Mouse (Mus musculus) left cerebral cortex, postnatal 25 days (tissue): ENCODE measurements at regions not wholly inside any gene's neighbourhood (a gene's known extent, or its start where the extent isn't known, plus 50 kb on each side); places are given as distances from the start of the nearest gene placed in this dataset.
"Not testable (repeated sequence)": the region's sequence is repeated elsewhere in the genome, so short reads cannot be mapped to it uniquely, and the experiment has no call there.

ENCODE experiments used
- DNase-seq, 2 experiments: peaks; one replicate each; pipeline ENCODE4 v3.0.0; 2022; ENCODE audit warnings: low spot score in 2 of 2, mixed read lengths in 1 of 2
- intact Hi-C: fragments of 180-260 bp; cut with DNase I; formaldehyde crosslinking; loops from one replicate; pipeline ENCODE4 v1.15.1; 2025

GRCm38 (mm10) chr1:47339718-47340439 lies 447.2 kb upstream of the Slc39a10 start:
- intact Hi-C loops, result no loop called here
- DNase-seq, result peak in 1 of 2 experiments; percentile 1

GRCm38 (mm10) chr1:47310572-47311075 lies 418.0 kb upstream of the Slc39a10 start:
- intact Hi-C loops, result no loop called here

GRCm38 (mm10) chr1:47306961-47307360 lies 414.3 kb upstream of the Slc39a10 start:
- intact Hi-C loops, result no loop called here
- DNase-seq, result no peak

More at GRCm38 (mm10) chr1:47310572-47311075, 418.0 kb upstream of the Slc39a10 start:
- no peak for DNase-seq

DNA sequence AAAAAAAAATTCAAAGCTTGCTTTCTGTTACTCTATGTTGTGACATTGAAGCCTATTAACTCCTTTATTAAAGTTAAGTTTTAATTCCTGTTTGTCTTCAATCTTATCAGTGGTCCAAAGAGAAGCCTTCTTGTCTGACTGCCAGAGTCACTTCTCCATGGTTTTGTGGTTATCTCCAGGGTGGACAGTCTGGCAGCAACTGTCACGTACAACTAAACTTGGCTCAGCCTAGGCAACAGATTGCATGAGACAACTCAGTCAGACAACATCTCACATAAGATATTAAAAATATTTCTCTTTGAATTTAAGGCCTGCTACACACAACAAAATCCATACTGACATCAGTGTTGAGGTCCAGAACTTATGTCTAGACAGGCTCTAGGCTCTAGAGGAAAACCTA lies 406.7 kb upstream of the Slc39a10 start:
- intact Hi-C loops, result no loop called here
- DNase-seq, result no peak

- DNase-seq, result peak in 1 of 2 experiments; percentile 35
- intact Hi-C loops, result loop anchor here (10.0 kb wide), 1 partner anchor 199 kb away; no protein-coding TSS in a partner anchor
These were observed 393.0 kb upstream of the Slc39a10 start for GRCm38 (mm10) chr1:47285639-47286038.

DNA sequence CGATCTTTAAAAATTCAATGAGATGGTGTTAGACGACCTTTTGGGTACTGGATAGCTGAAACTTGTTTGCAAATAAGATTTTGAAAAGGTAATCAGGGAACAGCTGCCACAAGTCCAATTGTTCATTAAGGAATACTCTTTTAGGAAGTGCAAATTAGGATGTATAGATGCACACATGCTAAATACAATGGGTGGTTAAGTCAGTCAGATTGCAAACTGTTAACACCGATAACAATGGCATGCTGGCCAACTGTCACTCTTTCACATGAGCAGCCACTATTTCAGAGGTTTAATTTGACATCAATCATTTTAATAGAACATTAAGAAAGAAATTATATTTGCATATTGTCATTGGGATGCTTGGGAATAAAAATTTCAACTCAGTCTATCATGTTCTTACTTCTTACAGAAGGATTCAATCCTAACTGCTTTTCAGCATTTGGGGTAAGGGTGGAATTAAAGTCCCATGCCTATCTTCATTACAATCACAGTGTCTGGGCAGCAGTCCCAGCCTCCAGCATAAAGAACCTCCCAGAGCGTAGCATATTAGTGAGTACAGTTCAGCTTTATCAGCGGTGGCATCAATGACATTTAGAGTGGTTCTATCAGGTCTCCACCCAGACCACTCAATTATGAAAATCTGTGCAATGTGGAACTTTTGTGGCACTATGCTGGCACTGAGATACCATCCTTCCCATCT lies 385.8 kb upstream of the Slc39a10 start:
- DNase-seq, result no peak
- intact Hi-C loops, result no loop called here

DNA sequence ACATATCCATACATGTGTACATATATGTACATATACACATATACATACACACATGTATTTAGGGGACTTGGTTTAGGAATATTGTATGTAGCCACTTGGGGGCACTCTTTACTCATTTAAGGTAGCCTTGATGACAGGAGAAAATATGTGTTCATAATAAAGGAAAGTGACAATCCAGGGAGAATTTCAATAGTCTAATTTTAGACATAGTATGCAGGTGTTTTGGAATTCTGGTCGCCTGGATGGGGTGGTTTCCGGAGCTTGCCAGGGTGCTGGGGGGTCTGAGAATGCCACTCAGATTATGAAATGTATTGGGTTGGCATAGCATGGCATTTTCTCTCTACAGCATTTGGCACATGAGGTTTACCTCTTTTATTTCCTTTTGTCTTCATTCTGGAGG lies 385.2 kb upstream of the Slc39a10 start:
- DNase-seq, result peak; percentile 54 to 79
- intact Hi-C loops, result no loop called here

DNA sequence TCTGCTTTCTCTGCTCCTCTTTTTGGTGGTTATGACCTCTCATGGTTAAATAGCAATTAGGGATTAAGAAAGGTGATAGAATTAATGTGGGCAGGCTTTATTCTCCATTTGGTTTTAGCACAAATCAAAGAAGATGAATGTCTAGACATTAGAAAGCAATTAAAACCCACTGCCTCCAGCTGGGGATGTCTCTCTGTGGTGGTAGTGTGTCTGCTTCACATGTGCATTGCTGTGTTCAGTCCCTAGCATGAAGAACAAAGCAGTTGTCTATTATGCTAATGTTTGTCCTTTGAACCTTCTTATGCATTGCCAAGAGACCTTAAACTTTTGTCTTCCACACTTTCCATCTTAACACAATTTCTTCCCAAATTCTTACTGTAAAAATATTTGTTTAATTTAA lies 379.5 kb upstream of the Slc39a10 start:
- intact Hi-C loops, result no loop called here

DNA sequence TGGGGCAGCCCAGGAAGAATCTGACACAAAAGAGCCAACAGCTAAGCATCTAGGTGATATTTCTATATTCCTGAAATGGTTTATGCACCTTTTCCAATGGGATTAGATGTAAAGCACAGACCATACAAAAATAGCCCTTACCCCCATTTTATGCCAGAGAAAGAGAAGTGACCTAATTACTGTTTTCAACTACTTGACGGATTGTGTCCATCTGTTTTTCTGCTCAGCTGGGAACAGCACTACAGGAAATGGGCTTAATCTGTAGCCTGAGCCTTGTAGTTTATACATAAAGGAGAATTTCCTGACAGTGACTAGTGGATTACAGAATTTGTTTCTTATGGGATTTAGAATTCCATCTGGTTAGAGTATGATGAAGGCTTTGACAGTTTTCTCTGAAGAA lies 371.0 kb upstream of the Slc39a10 start:
- no peak for DNase-seq
- intact Hi-C loops, result no loop called here

More for the DNA sequence above, 379.5 kb upstream of the Slc39a10 start:
- no peak for DNase-seq

DNA sequence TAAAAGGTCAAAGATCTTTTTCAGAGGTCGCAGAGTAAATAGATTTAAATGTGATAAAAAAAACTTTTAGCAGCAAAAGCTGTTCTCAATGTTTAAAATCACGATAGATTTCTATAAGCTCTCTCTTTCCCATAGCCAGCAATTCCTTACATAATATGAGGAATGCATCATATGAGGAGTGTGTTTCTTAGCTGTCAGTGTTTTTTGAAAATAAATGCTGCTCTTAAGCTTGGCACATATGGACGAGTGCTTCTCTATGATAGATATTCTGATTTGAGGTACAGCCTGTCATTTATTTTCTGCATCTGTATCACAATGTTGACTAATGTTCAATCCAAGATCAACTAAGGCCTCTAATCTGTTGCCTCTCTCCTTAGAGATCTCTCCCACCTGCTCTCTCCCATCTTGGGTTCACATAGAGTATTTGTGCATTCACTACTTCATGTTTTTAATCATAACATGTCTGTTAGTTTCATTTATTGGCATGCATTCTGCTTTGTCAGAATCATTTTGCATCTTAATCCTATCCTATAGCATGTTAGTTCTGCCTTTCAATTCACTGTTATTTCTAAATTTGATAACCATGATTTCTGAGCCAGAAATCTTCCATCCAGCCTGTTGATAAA lies 369.0 kb upstream of the Slc39a10 start:
- no peak for DNase-seq
- intact Hi-C loops, result no loop called here

GRCm38 (mm10) chr1:47250706-47251105 lies 358.1 kb upstream of the Slc39a10 start:
- DNase-seq, intact Hi-C loops: not testable (repeated sequence)

- intact Hi-C loops, result no loop called here
- peak in 1 of 2 experiments; percentile 55 for DNase-seq
These were observed 324.4 kb upstream of the Slc39a10 start for GRCm38 (mm10) chr1:47217088-47217487.

DNA sequence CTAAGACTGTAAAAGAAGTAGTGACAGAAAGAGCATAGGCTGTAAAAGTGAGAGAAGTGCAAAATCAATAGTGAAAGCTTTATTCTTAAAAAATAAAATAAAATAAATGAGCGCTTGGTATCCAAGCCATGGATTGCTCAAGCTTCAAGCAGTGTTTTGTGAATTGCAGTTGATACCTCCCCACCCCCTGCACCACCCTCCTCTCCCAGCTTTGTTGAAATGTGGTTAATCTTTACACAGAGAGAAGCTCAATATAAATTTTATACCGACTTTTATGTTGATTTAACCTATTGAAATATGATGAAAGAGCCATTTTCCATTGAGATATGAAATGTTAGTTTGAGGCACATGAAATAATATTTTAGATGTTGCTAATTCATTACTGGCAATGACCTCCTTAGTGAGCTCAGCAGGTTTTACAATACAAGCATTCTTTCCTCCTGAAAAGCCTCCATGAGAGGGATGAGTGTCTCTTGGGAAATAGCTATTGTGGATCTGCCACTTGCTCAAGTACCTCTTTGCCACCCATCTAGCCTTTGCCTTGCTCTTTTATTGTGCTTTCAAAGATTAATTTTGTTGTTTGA lies 323.9 kb upstream of the Slc39a10 start:
- DNase-seq, result no peak
- intact Hi-C loops, result no loop called here

GRCm38 (mm10) chr1:47213476-47213875 lies 320.8 kb upstream of the Slc39a10 start:
- DNase-seq, result no peak
- intact Hi-C loops, result no loop called here

DNA sequence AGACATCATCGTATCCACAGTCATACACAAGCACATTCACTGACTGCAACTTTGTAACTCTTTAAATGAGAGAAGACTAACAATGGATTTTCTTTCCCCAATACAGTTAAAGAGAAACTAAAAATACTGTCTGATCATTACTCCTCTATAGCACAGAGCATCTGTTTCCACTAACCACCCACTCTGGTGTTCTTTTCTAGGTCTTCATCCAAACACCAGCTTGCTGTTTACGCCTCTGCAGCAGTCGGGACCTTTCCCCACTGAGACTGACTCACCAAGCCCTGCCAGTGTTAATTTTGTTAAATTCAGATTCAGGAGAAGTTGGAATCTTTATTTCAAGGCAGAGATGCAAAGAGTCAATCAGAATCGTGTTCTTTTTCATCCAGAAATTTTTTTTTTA lies 300.3 kb upstream of the Slc39a10 start:
- peak; percentile 49 to 92 for DNase-seq
- intact Hi-C loops, result loop anchor here (1.0 to 10.0 kb wide), 4 partner anchors 81 to 338 kb away; no protein-coding TSS in a partner anchor

GRCm38 (mm10) chr1:47164417-47164816 lies 271.8 kb upstream of the Slc39a10 start:
- DNase-seq, result no peak
- intact Hi-C loops, result no loop called here

DNA sequence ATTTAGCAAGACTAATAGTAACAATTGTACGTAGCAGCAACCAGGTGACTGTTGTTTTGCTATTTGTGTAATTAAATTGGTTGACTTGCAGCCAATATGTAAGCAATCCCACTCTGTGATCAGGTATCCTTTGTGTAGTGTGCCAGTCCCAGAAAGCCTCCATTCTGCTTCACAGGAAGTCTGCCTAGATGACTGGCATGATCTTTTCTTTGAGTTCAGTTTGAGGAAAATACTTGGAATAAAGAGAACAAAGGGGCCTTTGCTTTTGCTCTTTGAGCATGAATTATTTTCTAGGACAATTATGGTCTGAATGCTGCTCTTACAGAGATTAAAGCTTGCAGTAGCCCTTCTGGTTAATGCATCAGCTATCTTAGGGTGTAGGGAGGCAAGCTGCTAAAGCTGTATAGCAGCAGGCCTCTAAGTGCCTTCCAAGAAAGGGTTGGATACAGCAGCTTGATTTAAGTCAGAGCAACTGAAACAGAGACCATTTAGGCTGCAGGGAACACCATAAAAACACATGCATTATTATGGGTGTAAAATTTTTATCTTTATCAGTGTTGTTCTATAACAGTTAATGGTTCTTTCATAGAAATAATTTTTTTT lies 271.3 kb upstream of the Slc39a10 start:
- DNase-seq, result no peak
- intact Hi-C loops, result no loop called here

DNA sequence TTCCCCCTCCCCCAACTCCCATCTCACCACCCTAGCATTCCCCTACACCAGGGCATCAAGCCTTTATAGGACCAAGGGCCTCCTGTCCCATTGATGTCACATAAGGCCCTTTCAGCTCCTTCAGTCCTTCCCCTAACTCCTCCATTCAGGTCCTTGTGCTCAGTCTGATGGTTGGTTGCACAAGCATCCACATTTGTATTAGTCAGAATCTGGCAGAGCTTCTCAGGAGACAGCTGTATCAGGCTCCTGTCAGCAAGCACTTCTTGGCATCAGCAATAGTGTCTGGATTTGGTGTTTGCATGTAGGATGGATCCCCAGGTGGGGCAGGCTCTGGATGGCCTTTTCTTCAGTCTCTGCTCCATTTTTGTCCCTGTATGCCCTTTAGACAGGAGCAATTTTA lies 237.4 kb upstream of the Slc39a10 start:
- intact Hi-C loops, result not testable (repeated sequence)
- peak in 1 of 2 experiments; percentile 54 for DNase-seq

GRCm38 (mm10) chr1:47119636-47120035 lies 227.0 kb upstream of the Slc39a10 start:
- intact Hi-C loops, result no loop called here
- DNase-seq, result peak in 1 of 2 experiments; percentile 60

GRCm38 (mm10) chr1:47116681-47117080 lies 224.0 kb upstream of the Slc39a10 start:
- DNase-seq, intact Hi-C loops: not testable (repeated sequence)
